Mouse (Mus musculus): ENCODE measurements around the gene Slc46a3. TPM values are rescaled to one million over a fixed set of nuclear protein-coding genes. Genes with fewer than 3 reads are reported as not detected.
A peak's percentile ranks its signal among the peaks of the same experiment; 100 is the strongest.

Gene Slc46a3
- polyA plus RNA-seq, 1 experiment from 2014 or later = 5.6 TPM

GRCm38 (mm10) chr5:147892735-147893134 lies 1.9 kb downstream of the Slc46a3 start:
- ATAC-seq (replicated peaks) = no peak
- Histone ChIP-seq H3K9ac (no peak overlapping the region), H3K4me1 (peaks cover 14% of the 10 kb centered on the region), H3K4me3 (no peak overlapping the region), H3K4me2 (peak overlapping the region; percentile 5; the same call in 1 of the 2 replicates), H3K9me3 (no peaks in the 10 kb centered on the region), H3K36me3 (replicated peaks) (no peaks in the 10 kb centered on the region), H3K27ac (no peak overlapping the region), H3K27me3 (replicated peaks) (peaks cover 9% of the 10 kb centered on the region; the same call in 1 of the 2 replicates)
- 34% methylated on average over 6 of the region's 6 CpGs for WGBS

GRCm38 (mm10) chr5:147888313-147889297 lies 6.0 kb downstream of the Slc46a3 start:
- WGBS = 90% methylated on average over 11 of the region's 12 CpGs
- Histone ChIP-seq H3K4me2 (no peak overlapping the region), H3K9ac (no peak overlapping the region), H3K36me3 (replicated peaks) (no peaks in the 10 kb centered on the region; the same call in 1 of the 2 replicates), H3K4me1 (0 out of 2 replicates have a peak, but pooled peaks cover 3% of the 10 kb centered on the region), H3K27me3 (replicated peaks) (peaks cover 9% of the 10 kb centered on the region; the same call in 1 of the 2 replicates), H3K27ac (no peak overlapping the region), H3K4me3 (no peak overlapping the region), H3K9me3 (no peaks in the 10 kb centered on the region)
- no peak for ATAC-seq (replicated peaks)

- Histone ChIP-seq H3K27me3 (replicated peaks) (no peaks in the 10 kb centered on the region), H3K27ac (no peak overlapping the region), H3K9ac (no peak overlapping the region), H3K4me2 (no peak overlapping the region), H3K4me1 (no peaks in the 10 kb centered on the region), H3K4me3 (no peak overlapping the region), H3K9me3 (no peaks in the 10 kb centered on the region), H3K36me3 (replicated peaks) (peaks cover 8% of the 10 kb centered on the region)
- 87% methylated on average over 6 of the region's 6 CpGs for WGBS
- ATAC-seq (replicated peaks) = no peak
These were observed 11.0 kb downstream of the Slc46a3 start for GRCm38 (mm10) chr5:147883581-147883980.

GRCm38 (mm10) chr5:147879971-147880682 lies 14.5 kb downstream of the Slc46a3 start:
- 94% methylated on average over 17 of the region's 17 CpGs for WGBS
- H3K9ac ChIP-seq = no peak overlapping the region
- H3K36me3 ChIP-seq (replicated peaks) = peaks cover 37% of the 10 kb centered on the region
- no peaks in the 10 kb centered on the region for H3K27me3 ChIP-seq (replicated peaks)
- no peaks in the 10 kb centered on the region for H3K4me1 ChIP-seq
- H3K9me3 ChIP-seq = no peaks in the 10 kb centered on the region
- H3K4me3 ChIP-seq = no peak overlapping the region
- no peak overlapping the region for H3K27ac ChIP-seq
- ATAC-seq (replicated peaks) = no peak
- H3K4me2 ChIP-seq = no peak overlapping the region

GRCm38 (mm10) chr5:147877520-147877919 lies 17.1 kb downstream of the Slc46a3 start:
- H3K4me2 ChIP-seq = no peak overlapping the region
- no peaks in the 10 kb centered on the region for H3K27me3 ChIP-seq (replicated peaks)
- H3K9me3 ChIP-seq = no peaks in the 10 kb centered on the region
- no peak overlapping the region for H3K27ac ChIP-seq
- H3K36me3 ChIP-seq (replicated peaks) = peaks cover 50% of the 10 kb centered on the region
- ATAC-seq (replicated peaks) = no peak
- 84% methylated on average over 6 of the region's 6 CpGs for WGBS
- no peaks in the 10 kb centered on the region for H3K4me1 ChIP-seq
- no peak overlapping the region for H3K4me3 ChIP-seq
- no peak overlapping the region for H3K9ac ChIP-seq

GRCm38 (mm10) chr5:147875210-147875609 lies 19.4 kb downstream of the Slc46a3 start:
- H3K36me3 ChIP-seq (replicated peaks) = peaks cover 61% of the 10 kb centered on the region
- no peak overlapping the region for H3K9ac ChIP-seq
- no peaks in the 10 kb centered on the region for H3K4me1 ChIP-seq
- no peak overlapping the region for H3K4me3 ChIP-seq
- H3K4me2 ChIP-seq = no peak overlapping the region
- H3K27me3 ChIP-seq (replicated peaks) = no peaks in the 10 kb centered on the region
- H3K27ac ChIP-seq = no peak overlapping the region
- ATAC-seq (replicated peaks) = no peak
- H3K9me3 ChIP-seq = no peaks in the 10 kb centered on the region
- WGBS = 97% methylated on average over 8 of the region's 8 CpGs

- Histone ChIP-seq H3K36me3 (replicated peaks) (peaks cover 63% of the 10 kb centered on the region), H3K9ac (no peak overlapping the region), H3K4me3 (no peak overlapping the region), H3K4me2 (no peak overlapping the region), H3K9me3 (no peaks in the 10 kb centered on the region), H3K27me3 (replicated peaks) (no peaks in the 10 kb centered on the region), H3K4me1 (no peaks in the 10 kb centered on the region), H3K27ac (no peak overlapping the region)
- ATAC-seq (replicated peaks) = no peak
- 97% methylated on average over 18 of the region's 18 CpGs for WGBS
These were observed 20.0 kb downstream of the Slc46a3 start for GRCm38 (mm10) chr5:147874491-147875065.

- Histone ChIP-seq H3K4me1 (no peaks in the 10 kb centered on the region), H3K4me3 (no peak overlapping the region), H3K9me3 (no peaks in the 10 kb centered on the region), H3K36me3 (replicated peaks) (peaks cover 56% of the 10 kb centered on the region), H3K4me2 (no peak overlapping the region), H3K9ac (no peak overlapping the region), H3K27ac (no peak overlapping the region), H3K27me3 (replicated peaks) (no peaks in the 10 kb centered on the region)
- ATAC-seq (replicated peaks) = no peak
- WGBS = 92% methylated on average over 15 of the region's 15 CpGs
These were observed 23.4 kb downstream of the Slc46a3 start for GRCm38 (mm10) chr5:147871091-147871820.

GRCm38 (mm10) chr5:147870296-147870695 lies 24.3 kb downstream of the Slc46a3 start:
- Histone ChIP-seq H3K36me3 (replicated peaks) (peaks cover 47% of the 10 kb centered on the region), H3K27me3 (replicated peaks) (no peaks in the 10 kb centered on the region), H3K4me2 (no peak overlapping the region), H3K27ac (no peak overlapping the region), H3K9me3 (no peaks in the 10 kb centered on the region), H3K4me3 (no peak overlapping the region), H3K4me1 (no peaks in the 10 kb centered on the region), H3K9ac (no peak overlapping the region)
- 100% methylated on average over 1 of the region's 1 CpGs for WGBS
- ATAC-seq (replicated peaks) = no peak

GRCm38 (mm10) chr5:147869568-147869967 lies 25.0 kb downstream of the Slc46a3 start:
- peaks cover 50% of the 10 kb centered on the region for H3K36me3 ChIP-seq (replicated peaks)
- H3K4me1 ChIP-seq = no peaks in the 10 kb centered on the region
- H3K9ac ChIP-seq = no peak overlapping the region
- no peaks in the 10 kb centered on the region for H3K9me3 ChIP-seq
- H3K4me2 ChIP-seq = no peak overlapping the region
- ATAC-seq (replicated peaks) = no peak
- 94% methylated on average over 6 of the region's 6 CpGs for WGBS
- H3K27me3 ChIP-seq (replicated peaks) = no peaks in the 10 kb centered on the region
- H3K4me3 ChIP-seq = no peak overlapping the region
- H3K27ac ChIP-seq = no peak overlapping the region

GRCm38 (mm10) chr5:147868674-147869073 lies 25.9 kb downstream of the Slc46a3 start:
- no peak overlapping the region for H3K4me2 ChIP-seq
- H3K36me3 ChIP-seq (replicated peaks) = peaks cover 51% of the 10 kb centered on the region
- no peak overlapping the region for H3K9ac ChIP-seq
- ATAC-seq (replicated peaks) = no peak
- no peak overlapping the region for H3K4me3 ChIP-seq
- H3K9me3 ChIP-seq = no peaks in the 10 kb centered on the region
- no peak overlapping the region for H3K27ac ChIP-seq
- 93% methylated on average over 4 of the region's 4 CpGs for WGBS
- no peaks in the 10 kb centered on the region for H3K27me3 ChIP-seq (replicated peaks)
- no peaks in the 10 kb centered on the region for H3K4me1 ChIP-seq

All from midbrain, embryonic 15.5 days (tissue).